In the genomic region with DNA sequence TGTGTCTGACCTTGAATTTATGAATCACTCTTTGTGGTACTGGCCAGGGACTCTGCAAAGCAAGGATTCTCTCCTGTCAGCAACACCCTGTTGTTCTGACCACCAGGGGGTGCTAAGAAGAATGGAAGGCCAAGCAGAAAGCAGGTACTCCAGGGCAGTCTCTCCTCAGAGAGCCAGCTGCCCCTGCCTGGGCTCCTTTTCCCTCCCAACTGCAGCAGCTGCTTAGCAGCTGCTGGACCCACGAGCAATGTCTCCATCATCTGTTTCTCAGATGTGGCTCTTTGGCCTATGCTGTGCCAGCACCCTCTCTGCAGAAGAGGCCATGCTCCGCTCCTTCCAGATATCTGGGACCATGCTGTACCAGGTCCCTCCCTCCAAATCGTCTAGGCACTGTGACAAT, we compare ENCODE assay signal across 8 mouse cellular contexts.
DNase-seq lines count a peak whose midpoint lies in the region; ATAC-seq and TF ChIP-seq lines count a peak whose summit lies in the region.

No protein-coding gene starts in this region.

- no peaks in the 10 kb centered on the region for H3K9me3 ChIP-seq in heart, postnatal 0 days (replicated peaks; ENCODE audit: control insufficient read depth, low read length)
- no peaks in the 10 kb centered on the region for H3K9me3 ChIP-seq in heart, embryonic 11.5 days (replicated peaks; ENCODE audit: control insufficient read depth, low read length)
- H3K9me3 ChIP-seq in embryonic facial prominence, embryonic 12.5 days: no peaks in the 10 kb centered on the region

- 57% methylated on average over 3 of the region's 3 CpGs for WGBS in heart, postnatal 0 days
- WGBS in heart, embryonic 11.5 days (ENCODE audit: insufficient replicate concordance): 36% methylated on average over 3 of the region's 3 CpGs
- WGBS in embryonic facial prominence, embryonic 12.5 days: 50% methylated on average over 3 of the region's 3 CpGs

- no peak overlapping the region for H3K4me3 ChIP-seq in heart, postnatal 0 days (ENCODE audit: low read depth, low read length)
- no peak overlapping the region for H3K4me3 ChIP-seq in heart, embryonic 11.5 days (ENCODE audit: low read depth, low read length)
- no peak overlapping the region for H3K4me3 ChIP-seq in embryonic facial prominence, embryonic 12.5 days

- no peaks in the 10 kb centered on the region for H3K36me3 ChIP-seq in heart, postnatal 0 days (replicated peaks; ENCODE audit: control insufficient read depth, insufficient read depth, low read length)
- no peaks in the 10 kb centered on the region for H3K36me3 ChIP-seq in heart, embryonic 11.5 days (ENCODE audit: control insufficient read depth, insufficient read depth, low read length)
- H3K36me3 ChIP-seq in embryonic facial prominence, embryonic 12.5 days: no peaks in the 10 kb centered on the region

- peak; percentile 58 for TF ChIP-seq CTCF in heart, postnatal 0 days (IDR thresholded peaks at IDR 0.05; ENCODE audit: low read depth)

- intact Hi-C loops in left cerebral cortex, postnatal 14 days (cut with DNase I): loop anchor here (5.0 kb wide), 1 partner anchor 91 kb away; no protein-coding TSS in a partner anchor

- H3K4me1 ChIP-seq in heart, postnatal 0 days (ENCODE audit: control insufficient read depth, insufficient read depth): no peaks in the 10 kb centered on the region
- no peaks in the 10 kb centered on the region for H3K4me1 ChIP-seq in heart, embryonic 11.5 days (ENCODE audit: control insufficient read depth, insufficient read depth, low read length)
- no peaks in the 10 kb centered on the region for H3K4me1 ChIP-seq in embryonic facial prominence, embryonic 12.5 days

- no peak overlapping the region for H3K4me2 ChIP-seq in heart, postnatal 0 days (ENCODE audit: low read depth, low read length)
- no peak overlapping the region for H3K4me2 ChIP-seq in heart, embryonic 11.5 days
- no peak overlapping the region for H3K4me2 ChIP-seq in embryonic facial prominence, embryonic 12.5 days (replicated peaks)

- TF ChIP-seq EP300 in heart, postnatal 0 days (IDR thresholded peaks at IDR 0.05; ENCODE audit: low read depth): no peak

- DNase-seq in heart, postnatal 0 days (ENCODE audit: low spot score): peak; percentile 26
- peak; percentile 11 to 19 for DNase-seq in B cell, adult 2 months
- DNase-seq in adrenal gland, adult 2 months: peak; percentile 49
- DNase-seq in left cerebral cortex, postnatal 14 days (ENCODE audit: low spot score in 2 of 2): peak; percentile 58 to 71
- DNase-seq in ovary, postnatal 36 days (ENCODE audit: low spot score): peak; percentile 31

- H3K9ac ChIP-seq in heart, postnatal 0 days (replicated peaks; ENCODE audit: low read depth, low read length): no peak overlapping the region
- no peak overlapping the region for H3K9ac ChIP-seq in heart, embryonic 11.5 days (ENCODE audit: low read depth, low read length)
- no peak overlapping the region for H3K9ac ChIP-seq in embryonic facial prominence, embryonic 12.5 days

- no peak overlapping the region for H3K27ac ChIP-seq in heart, postnatal 0 days (ENCODE audit: low read depth)
- H3K27ac ChIP-seq in heart, embryonic 11.5 days (ENCODE audit: low read depth, low read length): no peak overlapping the region
- H3K27ac ChIP-seq in embryonic facial prominence, embryonic 12.5 days: no peak overlapping the region

- H3K27me3 ChIP-seq in heart, postnatal 0 days (ENCODE audit: control insufficient read depth, insufficient read depth, low read length): no peaks in the 10 kb centered on the region
- H3K27me3 ChIP-seq in heart, embryonic 11.5 days (ENCODE audit: control insufficient read depth, insufficient read depth, low read length): no peaks in the 10 kb centered on the region
- no peaks in the 10 kb centered on the region for H3K27me3 ChIP-seq in embryonic facial prominence, embryonic 12.5 days

- no peak for ATAC-seq in heart, postnatal 0 days (ENCODE audit: insufficient read depth, low read depth)
- ATAC-seq in heart, embryonic 11.5 days (replicated peaks; ENCODE audit: insufficient number of reproducible peaks, low FRiP score, low TSS enrichment): no peak
- ATAC-seq in embryonic facial prominence, embryonic 12.5 days (ENCODE audit: insufficient number of reproducible peaks, insufficient read depth, low FRiP score, low TSS enrichment): 0 out of 2 replicates have a peak, but pooled peaks have one; percentile 52
- no peak for ATAC-seq in megakaryocyte, adult 5-6 weeks (ENCODE audit: poor library complexity, severe bottlenecking)
